Mouse (Mus musculus) brain, embryonic 14.5 days (tissue): ENCODE data around the gene Elmod2. TPM values are rescaled to one million over a fixed set of nuclear protein-coding genes. Genes with fewer than 3 reads are reported as not detected.

Experiments used
- DNase-seq: peaks from one replicate; pipeline ENCODE4 v3.0.0-alpha.2; 2011; ENCODE audit warnings: low read depth
- CTCF ChIP-seq: fragments of 200-500 bp; IDR thresholded peaks from 2 replicates; pipeline ENCODE4 v1.5.1; 2012; ENCODE audit warnings: inconsistent platforms, mild to moderate bottlenecking, moderate library complexity, borderline replicate concordance; ENCODE audit not compliant: insufficient read depth, insufficient read length; ENCODE audit errors: extremely low read depth
- POLR2A ChIP-seq: fragments of 200-500 bp; IDR thresholded peaks from 2 replicates; pipeline ENCODE4 v1.6.1; 2012; ENCODE audit warnings: mild to moderate bottlenecking, inconsistent platforms, borderline replicate concordance; ENCODE audit not compliant: poor library complexity, insufficient read depth, insufficient read length, severe bottlenecking; ENCODE audit errors: extremely low read depth
- polyA plus RNA-seq: library from polyadenylated mRNA; depleted of rRNA; stranded (reverse); fragments of >200 nt; gene quantifications from 2 replicates; pipeline ENCODE4 v1.2.3, GENCODE M21; 2012; rRNA removed

The Elmod2 gene
- polyA plus RNA-seq, 1 experiment: 21.8 TPM

GRCm38 (mm10) chr8:83274470-83274869 lies 57.8 kb downstream of the Elmod2 start:
- TF ChIP-seq CTCF: no peak
- no peak for DNase-seq

GRCm38 (mm10) chr8:83272464-83272863 lies 59.8 kb downstream of the Elmod2 start:
- TF ChIP-seq CTCF (no peak), POLR2A (no peak)
- DNase-seq: no peak

GRCm38 (mm10) chr8:83271172-83271571 lies 61.1 kb downstream of the Elmod2 start:
- no peak for DNase-seq
- TF ChIP-seq CTCF (no peak), POLR2A (no peak)

Other genes with a start within 250 kb of the Elmod2 start
- gene Tbc1d9, start 167.1 kb downstream of the Elmod2 start, polyA plus RNA-seq: 48.5 and 75.7 TPM in 2 replicates
- gene Gm10645, start 166.3 kb downstream of the Elmod2 start, polyA plus RNA-seq: 1.6 and 3.0 TPM in 2 replicates
- 0.54 and 0.55 TPM in 2 replicates for gene Ucp1, start 42.1 kb downstream of the Elmod2 start, polyA plus RNA-seq
- not detected in 2 replicates for gene Mgat4d, start 16.0 kb upstream of the Elmod2 start, polyA plus RNA-seq
- 5.0 and 7.1 TPM in 2 replicates for gene Clgn, start 57.4 kb upstream of the Elmod2 start, polyA plus RNA-seq
- gene Scoc, start 125.9 kb upstream of the Elmod2 start, polyA plus RNA-seq: 138 and 160 TPM in 2 replicates
- gene Olfr370, start 203.3 kb upstream of the Elmod2 start, polyA plus RNA-seq: 0.10 and 0.15 TPM in 2 replicates
- gene Ndufb7, start 234.2 kb upstream of the Elmod2 start, polyA plus RNA-seq: 294 and 383 TPM in 2 replicates